Mouse (Mus musculus): Measurements from ENCODE around the gene Tmem206. TPM values are rescaled to one million over a fixed set of nuclear protein-coding genes. Genes with fewer than 3 reads are reported as not detected.
A peak's percentile ranks its signal among the peaks of the same experiment; 100 is the strongest.

The Tmem206 gene
- total RNA-seq, 2 experiments from 2014 or later = 8.6 to 9.2 TPM

DNA sequence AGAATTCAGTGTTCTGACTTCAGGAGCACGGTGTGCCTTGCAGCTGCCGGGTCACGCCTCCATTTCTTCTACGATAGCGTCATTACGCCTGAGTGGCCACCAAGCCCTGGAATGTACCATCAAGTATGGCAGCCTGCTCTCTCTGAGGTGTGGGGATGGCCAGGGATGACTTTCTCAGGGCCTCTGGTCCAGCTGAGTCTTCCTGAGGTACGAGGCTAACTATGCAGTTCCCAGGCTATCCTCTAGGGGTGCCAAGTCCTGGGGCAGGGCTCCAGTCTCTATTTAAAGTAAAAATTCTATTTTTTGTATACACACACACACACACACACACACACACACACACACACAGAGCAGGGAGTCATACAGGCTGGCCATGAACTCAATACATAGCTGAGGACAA is 20.1 kb upstream of the Tmem206 start:
- intact Hi-C loops (cut with DNase I) = no loop called here
- no peak for DNase-seq (ENCODE audit: low spot score in 2 of 2)

DNA sequence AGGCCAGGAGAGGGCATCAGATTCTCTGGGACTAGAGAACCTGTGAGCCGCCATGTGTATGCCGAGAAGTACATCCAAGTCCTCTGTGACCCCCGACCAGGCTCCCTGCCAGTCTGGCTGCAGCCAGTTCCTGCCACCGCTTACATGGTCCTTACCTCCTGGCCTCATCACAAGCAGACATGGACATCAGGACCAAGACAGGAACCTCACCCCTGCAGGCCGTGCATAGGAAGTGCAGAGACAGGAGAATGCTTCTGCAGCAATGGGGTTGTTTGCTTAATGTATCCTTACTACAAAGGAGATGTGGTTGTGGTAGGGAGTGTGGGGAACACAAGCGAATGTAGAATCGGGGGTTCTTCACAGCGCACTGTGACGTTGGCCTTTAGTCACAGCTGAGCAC is 19.4 kb upstream of the Tmem206 start:
- intact Hi-C loops (cut with DNase I) = no loop called here
- no peak for DNase-seq (ENCODE audit: low spot score in 2 of 2)

DNA sequence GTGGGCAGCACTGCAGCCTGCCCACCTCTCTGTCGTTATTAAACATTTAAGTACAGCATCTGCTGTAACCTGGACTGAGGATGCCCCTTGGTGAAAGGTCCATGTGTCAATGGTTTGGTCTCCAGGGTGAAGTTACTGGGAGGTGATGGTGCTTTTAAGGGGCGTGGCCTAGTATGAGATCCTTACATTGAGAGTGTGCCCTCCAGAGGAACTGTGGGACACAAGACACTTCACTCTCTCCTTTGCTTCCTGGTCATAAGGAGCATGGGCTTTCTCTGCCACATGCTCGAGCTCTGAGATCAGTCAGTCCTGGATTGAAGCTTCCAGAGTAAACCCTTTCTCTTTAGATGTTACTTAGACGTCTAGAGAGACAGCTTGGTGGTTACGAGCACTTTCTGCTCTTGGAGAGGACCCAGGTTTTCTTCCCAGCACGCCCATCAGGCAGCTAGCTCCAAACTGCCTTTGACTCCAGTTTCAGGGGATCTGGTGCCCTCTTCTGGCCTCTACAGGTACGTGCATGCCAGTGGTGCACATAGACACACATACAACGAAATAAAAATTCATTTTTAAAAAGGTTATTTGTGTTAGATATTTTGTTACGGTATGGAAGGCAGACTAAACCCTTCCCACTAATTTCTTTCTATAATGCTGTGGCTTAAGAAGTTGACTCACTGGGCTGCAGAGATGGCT is 17.8 kb upstream of the Tmem206 start:
- no peak for DNase-seq (ENCODE audit: low spot score in 2 of 2)
- intact Hi-C loops (cut with DNase I) = no loop called here

DNA sequence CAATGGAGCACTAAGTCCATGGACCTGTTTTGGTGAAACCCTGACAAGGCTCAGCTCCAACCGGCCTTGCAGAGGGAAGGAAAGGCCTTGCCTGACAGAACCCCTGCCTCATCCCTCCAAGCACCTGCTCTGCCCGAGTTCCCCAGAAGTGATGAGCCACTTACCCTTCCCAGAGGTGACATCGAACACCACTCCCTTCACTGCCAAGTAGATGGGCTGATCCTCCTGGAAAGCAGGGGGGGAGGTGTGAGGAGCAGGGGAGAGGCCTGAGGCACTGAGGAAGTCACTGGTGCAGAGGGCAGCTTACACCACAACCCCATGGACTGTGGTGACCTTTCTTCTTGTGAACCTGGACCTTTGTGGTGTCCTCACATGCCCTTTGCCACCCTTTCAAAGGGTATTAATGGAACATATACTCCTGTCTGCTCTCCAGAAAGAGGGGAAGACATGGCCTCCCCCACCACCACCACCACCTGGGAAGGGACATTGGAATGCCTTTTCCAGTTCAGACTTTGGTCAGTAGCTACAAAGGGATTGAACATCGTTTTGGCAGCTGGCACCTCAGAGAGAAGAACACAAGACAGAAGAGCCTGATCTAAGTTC is 14.3 kb upstream of the Tmem206 start:
- intact Hi-C loops (cut with DNase I) = loop anchor here (10.0 kb wide), 1 partner anchor 503 kb away; no protein-coding TSS in a partner anchor
- DNase-seq (ENCODE audit: low spot score in 2 of 2) = no peak

DNA sequence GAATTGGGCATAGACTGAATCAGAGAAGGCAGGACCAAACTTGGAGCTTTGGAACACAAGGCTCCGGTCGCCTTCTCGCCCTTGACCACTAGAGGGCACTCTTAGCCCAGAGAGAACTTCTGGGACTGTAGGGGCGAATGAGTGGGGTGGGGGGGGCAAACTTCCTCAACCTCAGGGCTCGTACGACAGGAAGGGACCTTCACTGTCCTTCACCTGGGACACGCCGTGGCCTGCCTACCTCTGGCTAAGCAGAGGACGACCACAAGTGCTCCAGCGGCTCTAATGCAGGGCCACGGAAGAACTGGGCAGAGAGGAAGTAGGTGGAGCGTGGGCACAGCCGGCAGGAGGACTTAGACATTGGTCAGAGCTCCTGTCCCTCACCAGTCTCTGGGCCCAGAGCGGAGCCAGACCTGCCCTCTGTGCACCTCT is 13.2 kb upstream of the Tmem206 start:
- DNase-seq (ENCODE audit: low spot score in 2 of 2) = peak; percentile 78 to 84
- intact Hi-C loops (cut with DNase I) = loop anchor here (10.0 kb wide), 1 partner anchor 502 kb away; no protein-coding TSS in a partner anchor

DNA sequence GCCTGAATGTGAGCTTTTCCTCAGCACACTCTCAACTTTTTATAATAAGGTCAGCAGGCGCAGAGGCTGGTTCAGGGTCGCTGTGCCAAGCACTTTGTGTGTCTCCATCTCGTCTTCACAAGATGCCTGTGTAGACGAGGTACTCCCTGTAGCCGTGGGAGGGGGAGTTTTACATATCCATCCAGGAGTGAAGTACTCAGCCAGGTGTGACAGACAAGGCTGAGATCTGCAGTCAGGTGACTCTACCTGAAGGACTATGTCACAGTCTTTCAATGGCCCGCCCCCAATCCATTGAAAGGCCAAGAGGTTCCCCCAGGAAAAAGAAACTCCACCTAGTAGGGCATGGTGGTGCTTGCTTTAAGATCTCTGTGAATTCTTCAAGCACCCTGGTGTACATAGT is 12.6 kb upstream of the Tmem206 start:
- intact Hi-C loops (cut with DNase I) = loop anchor here (10.0 kb wide), 1 partner anchor 502 kb away; no protein-coding TSS in a partner anchor
- DNase-seq (ENCODE audit: low spot score in 2 of 2) = no peak

DNA sequence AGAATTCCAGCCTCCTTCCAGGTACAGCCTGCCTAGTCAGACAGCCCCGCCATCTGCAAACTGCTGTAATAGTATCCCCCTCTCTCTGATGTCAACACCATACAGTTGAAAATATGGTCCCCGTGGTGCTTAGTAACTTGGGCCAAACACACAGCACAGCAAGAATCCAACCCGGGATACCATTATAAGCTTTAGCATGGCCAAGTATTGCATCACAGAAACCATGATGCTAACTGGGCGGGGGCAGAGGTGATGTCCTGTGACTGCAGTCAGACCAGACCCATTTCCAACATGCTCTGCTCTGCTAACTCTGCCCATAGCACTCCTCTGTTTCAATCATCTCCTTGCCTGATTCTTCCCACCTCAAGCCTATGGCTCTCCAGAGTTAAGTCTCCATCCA is 11.8 kb upstream of the Tmem206 start:
- no peak for DNase-seq (ENCODE audit: low spot score in 2 of 2)
- intact Hi-C loops (cut with DNase I) = loop anchor here (10.0 kb wide), 1 partner anchor 501 kb away; no protein-coding TSS in a partner anchor

DNA sequence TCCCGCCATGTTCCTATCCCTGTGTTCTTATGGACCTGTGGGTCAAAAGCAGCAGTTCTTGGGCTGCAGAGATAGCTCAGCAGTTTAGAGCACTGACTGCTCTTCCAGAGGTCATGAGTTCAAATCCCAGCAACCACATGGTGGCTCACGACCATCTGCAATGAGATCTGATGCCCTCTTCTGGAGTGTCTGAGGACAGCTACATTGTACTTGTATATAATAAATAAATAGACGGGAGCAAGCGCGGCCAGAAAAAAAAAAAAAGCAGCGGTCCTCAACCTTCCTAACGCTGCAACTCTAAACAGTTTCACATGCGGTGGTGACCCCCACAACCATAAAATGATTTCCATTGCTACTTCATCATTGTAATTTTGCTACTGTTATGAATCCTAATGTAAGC is 8.9 kb upstream of the Tmem206 start:
- intact Hi-C loops (cut with DNase I) = loop anchor here (5.0 to 10.0 kb wide), 2 partner anchors 245 to 498 kb away; no protein-coding TSS in a partner anchor
- DNase-seq (ENCODE audit: low spot score in 2 of 2) = no peak

DNA sequence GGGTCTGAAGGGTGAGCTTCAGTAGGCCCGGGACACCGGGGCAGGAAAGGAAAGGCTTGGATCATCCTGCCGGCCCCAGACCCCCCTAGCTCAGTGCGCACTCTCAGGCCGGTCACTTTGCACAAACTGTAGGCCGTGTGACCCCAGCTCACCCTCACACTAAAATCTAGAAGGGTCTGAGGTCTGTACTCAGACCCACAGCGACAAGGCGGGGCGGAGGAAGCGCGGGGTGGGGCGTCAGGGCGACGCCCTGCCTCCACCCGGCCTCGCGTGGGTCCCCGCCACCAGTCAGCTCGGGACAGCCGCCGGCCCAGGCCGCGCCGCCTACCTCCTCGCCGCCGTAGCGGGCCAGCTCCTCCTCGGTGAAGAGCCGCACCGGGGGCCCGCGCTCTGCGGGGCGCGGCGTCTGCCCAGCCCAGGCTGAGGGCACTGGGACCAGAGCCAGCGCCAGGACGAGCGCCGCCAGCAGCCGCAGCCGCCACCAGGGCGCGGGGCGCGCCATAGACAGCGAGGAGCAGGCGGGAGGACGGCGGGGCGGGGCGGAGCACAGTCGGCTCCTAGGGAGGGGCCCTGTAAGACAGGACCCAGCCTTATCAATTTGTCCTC is 8.0 kb upstream of the Tmem206 start, which contains the start of gene Nenf:
Gene Nenf, minus strand, starts transcription at position 604 of the 606 bp plus-strand sequence.
- intact Hi-C loops (cut with DNase I) = loop anchor here (5.0 to 10.0 kb wide), 2 partner anchors 245 to 497 kb away; no protein-coding TSS in a partner anchor
- DNase-seq (ENCODE audit: low spot score in 2 of 2) = peak; percentile 52 to 59

DNA sequence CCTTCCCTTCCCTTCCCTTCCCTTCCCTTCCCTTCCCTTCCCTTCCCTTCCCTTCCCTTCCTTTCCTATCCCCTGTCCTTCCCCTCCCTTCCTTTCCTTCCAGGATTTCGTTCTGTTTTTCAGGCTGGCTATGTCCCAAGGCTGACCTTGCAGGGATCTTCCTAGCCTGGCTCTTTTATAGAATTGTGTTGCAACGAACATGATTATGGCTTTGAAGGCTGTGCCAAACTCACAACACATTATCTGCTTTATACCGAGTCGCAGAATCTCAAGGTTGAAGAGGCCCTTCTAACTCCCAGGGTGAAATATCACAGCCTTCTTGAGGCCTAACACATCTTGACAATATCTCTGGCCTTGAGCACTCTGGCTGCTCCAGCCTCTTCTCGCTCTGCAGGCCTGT is 7.0 kb upstream of the Tmem206 start:
- DNase-seq (ENCODE audit: low spot score in 2 of 2) = no peak
- intact Hi-C loops (cut with DNase I) = loop anchor here (5.0 to 10.0 kb wide), 2 partner anchors 244 to 496 kb away; no protein-coding TSS in a partner anchor

DNA sequence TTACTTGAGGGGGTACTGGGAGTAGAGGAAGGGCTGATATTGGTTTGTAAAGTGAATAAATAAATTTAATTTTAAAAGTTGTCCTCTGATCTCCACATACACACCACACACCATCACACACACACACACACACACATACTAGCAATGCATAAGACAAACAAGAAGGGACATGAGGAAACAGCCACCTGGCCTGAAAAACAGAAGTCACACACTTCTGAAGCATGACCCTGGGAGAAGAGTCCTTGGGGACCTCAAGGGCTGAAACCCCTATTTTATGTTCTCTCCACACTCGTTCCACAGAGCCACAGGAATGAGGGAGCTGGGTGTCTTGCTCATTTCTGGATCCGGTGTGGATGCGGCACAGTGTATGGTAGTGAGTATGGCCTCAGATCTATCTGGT is 2.3 kb upstream of the Tmem206 start:
- no peak for DNase-seq (ENCODE audit: low spot score in 2 of 2)
- intact Hi-C loops (cut with DNase I) = no loop called here

DNA sequence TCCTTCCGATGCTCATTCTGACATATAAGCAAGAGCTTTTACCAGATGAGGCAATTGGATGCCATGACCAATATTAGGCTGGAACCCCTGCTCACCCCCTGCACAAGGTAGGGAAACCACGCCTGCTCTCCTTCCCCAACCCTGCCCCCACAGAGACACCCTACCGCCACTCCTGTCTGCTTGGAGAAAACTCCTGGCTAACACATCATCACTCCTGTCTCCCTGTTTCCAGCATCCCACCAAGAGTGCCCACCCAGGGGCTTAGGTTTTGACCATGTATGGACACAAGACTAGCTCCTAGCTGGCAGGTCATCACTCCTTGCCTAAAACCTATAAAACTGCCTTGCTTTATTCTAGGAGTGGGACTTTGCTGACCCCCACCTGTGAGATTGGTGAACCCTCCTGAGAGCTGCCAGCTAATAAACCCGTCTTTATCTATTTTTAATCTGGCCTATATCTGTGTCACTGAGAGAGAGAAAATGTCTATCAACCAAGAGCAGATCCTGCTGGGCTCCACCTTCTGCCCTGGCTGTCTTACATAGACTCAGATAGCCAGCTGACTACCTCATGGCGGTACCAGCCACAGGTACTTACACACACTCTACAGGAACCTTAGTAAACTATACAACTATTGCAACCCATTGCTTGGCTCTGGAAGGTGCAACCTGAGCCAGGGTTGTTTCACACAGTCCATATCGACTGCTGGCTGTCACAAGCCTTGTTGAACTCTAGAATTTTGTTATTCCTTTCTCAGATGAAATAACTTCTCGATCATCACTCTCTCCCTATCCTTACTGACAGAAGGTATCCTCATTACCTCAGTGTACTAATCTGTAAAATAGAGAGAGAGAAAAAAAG is 750 bp upstream of the Tmem206 start:
- intact Hi-C loops (cut with DNase I) = no loop called here
- no peak for DNase-seq (ENCODE audit: low spot score in 2 of 2)

DNA sequence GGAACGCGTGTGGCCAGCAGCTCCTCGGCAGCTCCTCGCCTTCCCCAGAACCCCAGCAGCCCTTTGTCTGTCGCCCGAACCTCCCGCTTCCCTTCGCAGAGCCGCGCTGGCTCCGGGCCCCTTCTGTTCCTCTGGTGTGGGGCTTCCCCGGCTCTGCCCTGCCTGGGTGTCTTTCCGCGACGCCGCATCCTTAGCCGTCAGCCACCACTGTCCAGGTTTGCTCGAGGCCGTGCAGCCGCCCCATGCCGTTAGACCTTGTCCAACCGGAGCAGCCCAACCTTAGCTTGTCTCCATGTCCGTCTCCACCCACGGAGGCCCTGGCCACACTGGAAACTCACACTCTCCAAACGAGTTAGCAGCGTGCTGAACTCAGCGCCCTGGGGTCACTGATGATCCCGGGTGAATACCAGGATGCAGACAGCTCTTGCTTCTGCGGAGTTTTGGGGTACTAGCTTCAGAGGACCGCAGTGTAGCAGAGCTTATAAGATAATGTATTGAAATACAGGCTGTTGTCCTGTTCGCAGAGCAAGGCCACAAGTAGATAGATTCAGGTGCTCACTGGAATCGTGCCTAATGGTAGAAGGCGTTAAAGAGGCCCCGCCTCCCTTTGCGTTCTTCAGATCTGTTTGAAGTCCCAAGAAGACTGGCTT is 646 bp downstream of the Tmem206 start:
- intact Hi-C loops (cut with DNase I) = no loop called here
- peak; percentile 30 to 43 for DNase-seq (ENCODE audit: low spot score in 2 of 2)

DNA sequence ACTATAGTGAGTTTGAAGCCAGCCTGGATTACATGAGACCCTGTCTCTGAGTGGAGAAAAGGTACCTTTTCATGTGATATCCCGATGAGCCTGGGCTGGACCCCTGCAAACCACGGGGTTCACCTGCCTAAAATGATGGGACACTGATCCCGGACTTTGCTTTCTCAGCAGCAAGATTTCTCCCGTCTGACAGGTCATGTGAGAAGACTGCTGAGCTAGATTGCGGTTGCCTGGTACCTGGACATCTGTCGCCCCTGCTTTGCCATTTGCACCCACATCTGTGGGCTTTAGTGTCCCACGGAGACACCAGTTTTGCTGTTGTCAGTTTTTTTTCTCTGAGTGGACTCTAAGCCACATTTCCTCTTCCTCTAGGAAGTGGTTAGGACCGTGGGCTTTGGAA is 1.5 kb downstream of the Tmem206 start:
- DNase-seq (ENCODE audit: low spot score in 2 of 2) = no peak
- intact Hi-C loops (cut with DNase I) = no loop called here

DNA sequence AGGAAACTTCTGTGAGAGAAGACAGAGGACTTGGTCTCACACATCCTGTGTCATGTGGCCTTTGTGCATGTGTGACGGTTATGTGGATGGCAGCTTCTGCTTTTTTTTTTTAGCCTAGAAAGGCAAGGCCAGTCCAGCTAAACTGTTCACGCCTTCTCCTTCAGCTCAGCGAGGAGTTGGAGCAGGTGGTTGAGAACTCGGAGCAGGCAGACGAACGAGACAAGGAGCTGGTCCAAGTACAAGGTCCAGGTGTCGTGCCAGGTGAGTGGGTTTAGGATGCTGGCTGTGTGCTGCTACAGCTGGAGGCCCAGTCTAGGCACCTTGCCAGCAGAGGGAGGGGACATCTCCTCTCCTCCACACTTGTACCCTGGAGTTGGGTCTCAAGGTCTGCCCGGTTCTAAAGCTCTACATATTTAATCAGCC is 2.3 kb downstream of the Tmem206 start:
- peak in 1 of 2 experiments; percentile 43 for DNase-seq (ENCODE audit: low spot score in 2 of 2)
- intact Hi-C loops (cut with DNase I) = no loop called here

DNA sequence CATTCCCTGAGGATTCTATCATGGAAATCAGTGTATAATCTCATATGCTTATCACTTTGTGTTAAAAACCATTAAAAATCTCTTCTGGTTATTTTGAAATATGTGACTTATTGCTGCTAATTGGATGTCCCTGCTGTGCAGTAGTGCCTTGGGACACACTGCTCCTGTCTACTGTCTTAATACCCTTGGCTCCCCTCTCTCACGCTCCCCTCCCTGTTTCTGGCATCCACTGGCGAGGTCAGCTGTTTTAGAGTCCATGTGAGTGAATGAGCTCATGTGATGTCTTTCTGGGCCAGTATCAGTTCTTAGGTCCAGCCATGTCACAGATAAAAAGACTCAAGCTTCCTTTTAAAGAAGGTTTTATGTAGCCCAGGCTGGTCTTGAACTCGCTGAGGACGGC is 4.6 kb downstream of the Tmem206 start:
- intact Hi-C loops (cut with DNase I) = no loop called here

DNA sequence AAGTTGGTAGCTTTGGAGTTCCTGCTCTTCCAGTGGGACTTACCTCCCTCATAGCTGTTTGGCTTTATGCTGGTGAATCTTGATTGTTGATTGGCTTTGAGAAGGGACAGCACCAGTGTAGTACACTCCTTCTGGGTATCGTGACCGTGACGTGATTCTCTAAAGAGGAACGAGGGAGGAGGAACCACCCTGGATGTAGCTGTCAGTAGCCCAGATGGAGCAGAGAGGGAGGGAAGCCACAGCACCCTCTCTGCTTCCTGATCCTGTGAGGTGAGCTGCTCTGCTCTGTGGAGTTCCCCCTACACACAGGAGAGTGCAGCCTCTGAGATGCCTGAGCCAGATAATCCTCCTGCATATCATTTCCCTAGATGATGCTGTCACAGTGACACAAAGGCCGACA is 8.8 kb downstream of the Tmem206 start:
- DNase-seq (ENCODE audit: low spot score in 2 of 2) = no peak
- intact Hi-C loops (cut with DNase I) = no loop called here

More for the DNA sequence above, 4.6 kb downstream of the Tmem206 start:
- DNase-seq (ENCODE audit: low spot score in 2 of 2) = no peak

DNA sequence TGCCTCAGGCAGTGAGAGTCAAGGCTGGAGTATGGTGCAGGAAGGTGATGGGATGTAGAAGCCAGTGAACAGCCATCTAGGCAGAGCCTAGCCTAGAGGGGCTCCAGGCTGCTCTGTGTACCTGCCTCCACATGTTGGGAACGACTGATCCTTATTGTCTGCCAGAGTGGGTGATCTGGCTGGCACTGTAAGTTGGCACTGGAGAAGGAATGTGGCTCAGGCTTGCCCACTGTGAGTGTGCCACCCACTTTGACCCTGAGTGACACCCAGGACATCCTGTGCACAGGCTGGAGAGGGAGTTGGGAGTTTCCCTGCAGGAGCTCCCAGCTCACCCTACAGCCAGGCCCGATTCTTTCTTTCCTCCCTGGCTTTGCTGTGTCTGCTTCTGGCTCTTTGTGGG is 14.2 kb downstream of the Tmem206 start:
- DNase-seq (ENCODE audit: low spot score in 2 of 2) = no peak
- intact Hi-C loops (cut with DNase I) = no loop called here

DNA sequence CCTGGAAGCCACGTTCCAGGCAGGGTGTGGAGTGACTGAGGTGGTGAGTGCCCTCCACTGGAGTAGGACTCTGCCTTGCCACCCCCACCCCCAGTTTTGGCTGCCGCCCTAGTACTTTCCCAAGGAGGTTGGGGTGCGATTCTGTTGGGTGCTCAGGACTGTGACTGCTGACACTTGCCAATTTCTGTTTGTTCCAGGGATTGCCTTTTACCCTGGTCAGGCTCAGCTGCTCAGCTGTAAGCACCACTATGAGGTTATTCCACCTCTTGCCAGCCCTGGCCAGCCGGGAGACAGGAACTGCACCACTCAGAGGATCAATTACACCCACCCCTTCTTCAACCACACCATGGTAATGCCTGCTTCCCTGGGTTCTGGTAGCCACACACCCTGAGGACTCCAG is 14.8 kb downstream of the Tmem206 start:
- DNase-seq (ENCODE audit: low spot score in 2 of 2) = no peak
- intact Hi-C loops (cut with DNase I) = no loop called here

All from left cerebral cortex, postnatal 14 days (tissue).